Mouse (Mus musculus): ENCODE measurements around the gene Elmo2. TPM values are rescaled to one million over a fixed set of nuclear protein-coding genes. Genes with fewer than 3 reads are reported as not detected.
A peak's percentile ranks its signal among the peaks of the same experiment; 100 is the strongest.

The Elmo2 gene
- total RNA-seq, 2 experiments from 2014 or later: 164 to 173 TPM

- TF ChIP-seq CTCF (IDR thresholded peaks at IDR 0.05): no peak
- intact Hi-C loops (cut with DNase I): no loop called here
- H3K27ac ChIP-seq: no peak overlapping the region
- no peak overlapping the region for H3K4me3 ChIP-seq
- DNase-seq (ENCODE audit: extremely low spot score in 1 of 2, low spot score in 2 of 2): no peak
These were observed 77.3 kb downstream of the Elmo2 start for GRCm38 (mm10) chr2:165248967-165249366.

DNA sequence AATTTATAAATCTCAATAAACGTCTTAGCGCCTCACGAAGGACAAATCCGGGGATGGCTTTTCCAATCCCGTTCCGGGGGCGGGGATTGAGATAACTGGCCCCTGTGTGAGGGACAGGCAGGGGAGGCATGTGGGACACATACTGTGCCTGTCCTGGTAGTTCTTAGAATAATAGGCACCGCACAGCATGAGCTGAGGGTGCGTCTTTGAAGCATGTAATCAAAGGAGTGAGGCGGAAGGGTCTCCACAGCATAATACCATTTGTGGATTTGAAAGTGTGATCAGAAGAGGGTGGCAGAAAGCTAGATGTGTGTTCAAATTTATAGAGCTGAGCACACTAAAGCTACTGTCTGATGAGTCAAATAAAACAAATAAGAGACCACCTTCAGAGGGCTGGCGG lies 79.9 kb downstream of the Elmo2 start:
- intact Hi-C loops (cut with DNase I): no loop called here
- TF ChIP-seq CTCF (IDR thresholded peaks at IDR 0.05): no peak
- Histone ChIP-seq H3K27ac (no peak overlapping the region), H3K4me3 (no peak overlapping the region)
- DNase-seq (ENCODE audit: extremely low spot score in 1 of 2, low spot score in 2 of 2): no peak

GRCm38 (mm10) chr2:165243122-165243720 lies 83.1 kb downstream of the Elmo2 start:
- intact Hi-C loops (cut with DNase I): no loop called here
- Histone ChIP-seq H3K4me3 (no peak overlapping the region), H3K27ac (no peak overlapping the region)
- no peak for TF ChIP-seq CTCF (IDR thresholded peaks at IDR 0.05)
- no peak for DNase-seq (ENCODE audit: extremely low spot score in 1 of 2, low spot score in 2 of 2)

GRCm38 (mm10) chr2:165242575-165242974 lies 83.7 kb downstream of the Elmo2 start:
- no peak for DNase-seq (ENCODE audit: extremely low spot score in 1 of 2, low spot score in 2 of 2)
- no peak for TF ChIP-seq CTCF (IDR thresholded peaks at IDR 0.05)
- intact Hi-C loops (cut with DNase I): no loop called here
- Histone ChIP-seq H3K27ac (no peak overlapping the region), H3K4me3 (no peak overlapping the region)

GRCm38 (mm10) chr2:165241786-165242185 lies 84.5 kb downstream of the Elmo2 start:
- no peak for TF ChIP-seq CTCF (IDR thresholded peaks at IDR 0.05)
- intact Hi-C loops (cut with DNase I): no loop called here
- Histone ChIP-seq H3K4me3 (no peak overlapping the region), H3K27ac (no peak overlapping the region)
- no peak for DNase-seq (ENCODE audit: extremely low spot score in 1 of 2, low spot score in 2 of 2)

- intact Hi-C loops (cut with DNase I): no loop called here
- no peak for DNase-seq (ENCODE audit: extremely low spot score in 1 of 2, low spot score in 2 of 2)
- Histone ChIP-seq H3K27ac (peak overlapping the region; percentile 24; the same call in 1 of the 2 replicates), H3K4me3 (no peak overlapping the region)
- TF ChIP-seq CTCF (IDR thresholded peaks at IDR 0.05): no peak
These were observed 85.9 kb downstream of the Elmo2 start for GRCm38 (mm10) chr2:165240371-165240770.

- intact Hi-C loops (cut with DNase I): no loop called here
- no peak for TF ChIP-seq CTCF (IDR thresholded peaks at IDR 0.05)
- DNase-seq (ENCODE audit: extremely low spot score in 1 of 2, low spot score in 2 of 2): no peak
- Histone ChIP-seq H3K4me3 (no peak overlapping the region), H3K27ac (no peak overlapping the region)
These were observed 86.6 kb downstream of the Elmo2 start for GRCm38 (mm10) chr2:165239533-165240144.

- intact Hi-C loops (cut with DNase I): no loop called here
- no peak overlapping the region for H3K27ac ChIP-seq
- no peak overlapping the region for H3K4me3 ChIP-seq
- no peak for TF ChIP-seq CTCF (IDR thresholded peaks at IDR 0.05)
- no peak for DNase-seq (ENCODE audit: extremely low spot score in 1 of 2, low spot score in 2 of 2)
These were observed 87.7 kb downstream of the Elmo2 start for GRCm38 (mm10) chr2:165238416-165239145.

Other genes starting within 250 kb of the Elmo2 start
- not detected for gene 1700025C18Rik, start 235.7 kb downstream of the Elmo2 start, total RNA-seq (2021)
- 10 to 100 TPM; 58.7 to 60.6 TPM for gene Cdh22, start 91.6 kb downstream of the Elmo2 start, total RNA-seq (2021)
- 10 to 100 TPM; 59.1 to 63.4 TPM for gene Slc35c2, start 38.6 kb downstream of the Elmo2 start, total RNA-seq (2021)
- not detected for gene Zfp663, start 42.2 kb upstream of the Elmo2 start, total RNA-seq (2021)
- gene Zfp334, start 61.8 kb upstream of the Elmo2 start, total RNA-seq (2021): 10 to 100 TPM; 15.4 to 18.2 TPM
- not detected for gene Ocstamp, start 73.9 kb upstream of the Elmo2 start, total RNA-seq (2021)
- gene Slc13a3, start 146.8 kb upstream of the Elmo2 start, total RNA-seq (2021): 10 to 100 TPM; 12.0 to 18.6 TPM
- gene Trp53rka, start 166.8 kb upstream of the Elmo2 start, total RNA-seq (2021): 10 to 100 TPM; 21.5 to 22.0 TPM
- 1 to 10 TPM; 1.2 TPM for gene Slc2a10, start 177.3 kb upstream of the Elmo2 start, total RNA-seq (2021)

Measured in left cerebral cortex, adult 2 months (tissue).